Mouse (Mus musculus) hindbrain, embryonic 13.5 days (tissue): ENCODE results near the gene Dtnbp1. TPM values are rescaled to one million over a fixed set of nuclear protein-coding genes. Genes with fewer than 3 reads are reported as not detected.

ENCODE experiments used
- ATAC-seq: fragments of 200-750 bp; cut with Nextera tagmentation; 2 replicates; pipeline ENCODE4 v1.8.0; 2017; ENCODE audit warnings: moderate TSS enrichment; ENCODE audit not compliant: low FRiP score
- H3K27ac ChIP-seq: fragments of 300-500 bp; sonication (generic); 2 replicates; pipeline ENCODE4 v1.5.1; 2015; ENCODE audit warnings: inconsistent platforms, mild to moderate bottlenecking, moderate library complexity
- H3K27me3 ChIP-seq: fragments of 300-500 bp; sonication (generic); 2 replicates; pipeline ENCODE4 v1.6.1; 2015; ENCODE audit warnings: mild to moderate bottlenecking, inconsistent platforms
- H3K36me3 ChIP-seq: fragments of 300-500 bp; sonication (generic); 2 replicates; pipeline ENCODE4 v1.6.1; 2015; ENCODE audit warnings: mild to moderate bottlenecking, inconsistent platforms
- H3K4me1 ChIP-seq: fragments of 300-500 bp; sonication (generic); replicated peaks from 2 replicates; pipeline ENCODE4 v1.6.1; 2015; ENCODE audit warnings: inconsistent platforms
- H3K4me2 ChIP-seq: fragments of 300-500 bp; sonication (generic); 2 replicates; pipeline ENCODE4 v1.6.1; 2015; ENCODE audit warnings: inconsistent platforms, mild to moderate bottlenecking, moderate library complexity
- H3K4me3 ChIP-seq: fragments of 300-500 bp; sonication (generic); 2 replicates; pipeline ENCODE4 v1.5.1; 2015; ENCODE audit warnings: mild to moderate bottlenecking, inconsistent platforms
- H3K9ac ChIP-seq: fragments of 300-500 bp; sonication (generic); 2 replicates; pipeline ENCODE4 v1.6.1; 2015; ENCODE audit warnings: mild to moderate bottlenecking, inconsistent platforms
- H3K9me3 ChIP-seq: fragments of 300-500 bp; sonication (generic); 2 replicates; pipeline ENCODE4 v1.6.1; 2016; ENCODE audit warnings: inconsistent platforms
- WGBS: fragments of 180-500 bp; shearing (Covaris S2); methylation state at CpG from one replicate; pipeline ENCODE4 v1.1.7; 2015; 5-methylcytosine and 5-hydroxymethylcytosine counted together
- polyA plus RNA-seq: library from polyadenylated mRNA; unstranded; fragments of >200 nt; fragmentation: Nextera tagmentation; extraction: Ambion mirVana; gene quantifications from 2 replicates; pipeline ENCODE4 v1.2.1, GENCODE M21; 2015

The Dtnbp1 gene
- polyA plus RNA-seq, 1 experiment from 2014 or later: 111 TPM

DNA sequence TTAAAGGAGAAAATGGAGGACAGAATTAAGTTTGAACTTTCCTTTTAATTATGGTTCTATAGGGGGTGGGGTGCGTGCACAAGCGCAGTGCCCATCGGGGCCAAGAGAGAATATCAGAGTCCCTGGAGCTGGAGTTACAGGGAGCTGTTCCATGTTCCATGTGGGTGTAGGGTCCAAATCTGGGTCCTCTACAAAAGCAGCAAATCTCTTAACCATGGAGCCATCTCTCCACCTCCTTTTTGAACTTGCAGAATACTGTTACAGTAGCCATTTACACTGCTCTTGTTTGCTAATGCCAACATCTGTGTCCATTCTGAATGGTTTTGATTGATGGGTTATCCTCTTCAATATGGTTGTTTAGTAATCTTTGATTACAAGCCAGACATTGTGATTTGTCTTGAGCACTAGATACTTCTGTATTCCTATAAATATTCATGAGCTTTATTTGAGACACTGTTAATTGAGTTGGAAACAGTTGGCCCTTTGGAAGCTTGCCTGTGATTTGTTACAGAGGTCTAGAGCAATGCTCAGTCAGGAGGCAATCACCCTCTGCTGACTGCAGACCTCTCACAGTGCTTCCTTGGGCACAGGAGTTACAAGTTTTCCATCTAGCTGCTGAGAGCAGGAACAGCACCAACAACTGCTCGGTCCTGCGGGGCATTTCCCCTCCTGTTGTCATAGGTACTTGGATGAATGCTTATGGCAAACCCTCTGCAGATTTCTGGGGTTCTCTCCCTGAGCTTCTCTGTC lies 41.2 kb downstream of the Dtnbp1 start:
- WGBS: 74% methylated on average over 5 of the region's 5 CpGs
- Histone ChIP-seq H3K4me2 (no peak overlapping the region), H3K4me3 (no peak overlapping the region), H3K36me3 (peaks cover 3% of the 10 kb centered on the region), H3K4me1 (peaks cover 13% of the 10 kb centered on the region), H3K27me3 (no peaks in the 10 kb centered on the region), H3K9ac (no peak overlapping the region), H3K27ac (peak overlapping the region; percentile 64), H3K9me3 (no peaks in the 10 kb centered on the region)
- ATAC-seq: peak; percentile 78

GRCm38 (mm10) chr13:44957049-44957448 lies 44.9 kb downstream of the Dtnbp1 start:
- Histone ChIP-seq H3K9me3 (no peaks in the 10 kb centered on the region), H3K36me3 (peaks cover 5% of the 10 kb centered on the region), H3K27ac (no peak overlapping the region), H3K9ac (no peak overlapping the region), H3K4me1 (peaks cover 15% of the 10 kb centered on the region), H3K4me3 (no peak overlapping the region), H3K4me2 (no peak overlapping the region), H3K27me3 (no peaks in the 10 kb centered on the region)
- WGBS: 94% methylated on average over 8 of the region's 8 CpGs
- ATAC-seq: no peak

GRCm38 (mm10) chr13:44955781-44956180 lies 46.2 kb downstream of the Dtnbp1 start:
- peaks cover 6% of the 10 kb centered on the region for H3K4me1 ChIP-seq
- H3K9me3 ChIP-seq: no peaks in the 10 kb centered on the region
- no peak overlapping the region for H3K9ac ChIP-seq
- peaks cover 7% of the 10 kb centered on the region for H3K36me3 ChIP-seq
- H3K27me3 ChIP-seq: no peaks in the 10 kb centered on the region
- H3K4me2 ChIP-seq: no peak overlapping the region
- WGBS: 98% methylated on average over 6 of the region's 6 CpGs
- ATAC-seq: no peak
- no peak overlapping the region for H3K27ac ChIP-seq
- H3K4me3 ChIP-seq: no peak overlapping the region

GRCm38 (mm10) chr13:44954232-44954568 lies 47.7 kb downstream of the Dtnbp1 start:
- no peak for ATAC-seq

DNA sequence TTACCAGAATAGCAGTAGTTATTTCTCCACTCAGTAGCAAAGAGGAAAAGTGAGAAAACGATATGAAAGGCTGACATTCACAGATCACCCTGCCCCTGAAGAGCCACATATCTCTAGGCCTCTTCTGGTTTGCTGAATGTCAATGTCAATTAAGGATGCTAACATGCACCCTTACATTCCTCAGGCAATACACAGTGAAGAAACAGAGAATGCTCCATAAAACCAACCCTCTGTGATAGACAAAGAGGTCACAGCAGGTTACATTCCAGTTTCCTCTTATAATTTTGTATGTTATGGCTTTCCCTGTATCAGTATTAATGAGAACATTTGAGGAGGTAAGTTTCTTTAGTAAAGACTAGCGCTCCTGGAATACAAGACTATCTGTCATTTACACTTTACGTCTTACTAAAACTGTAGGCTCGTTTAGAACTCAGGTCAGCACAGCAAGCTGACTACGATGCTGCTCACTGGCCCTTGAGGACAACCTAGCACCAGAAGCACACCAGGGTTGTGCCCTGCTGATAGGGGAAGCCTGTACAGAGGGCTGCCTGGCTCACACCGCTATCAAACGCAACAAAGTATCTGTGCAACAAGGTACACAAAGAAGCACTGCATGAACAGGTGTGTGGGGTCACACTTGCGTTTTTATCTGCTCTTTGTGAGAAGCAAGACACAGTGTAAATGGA lies 48.3 kb downstream of the Dtnbp1 start:
- no peak for ATAC-seq
- no peak overlapping the region for H3K27ac ChIP-seq
- H3K4me3 ChIP-seq: no peak overlapping the region
- 83% methylated on average over 8 of the region's 8 CpGs for WGBS
- H3K4me2 ChIP-seq: no peak overlapping the region
- peaks cover 7% of the 10 kb centered on the region for H3K36me3 ChIP-seq
- peaks cover 4% of the 10 kb centered on the region for H3K4me1 ChIP-seq
- H3K9me3 ChIP-seq: no peaks in the 10 kb centered on the region
- H3K9ac ChIP-seq: no peak overlapping the region
- no peaks in the 10 kb centered on the region for H3K27me3 ChIP-seq

More at GRCm38 (mm10) chr13:44954232-44954568, 47.7 kb downstream of the Dtnbp1 start:
- Histone ChIP-seq H3K4me2 (no peak overlapping the region), H3K27ac (no peak overlapping the region), H3K36me3 (peaks cover 7% of the 10 kb centered on the region), H3K9ac (no peak overlapping the region), H3K9me3 (no peaks in the 10 kb centered on the region), H3K27me3 (no peaks in the 10 kb centered on the region), H3K4me1 (0 out of 2 replicates have a peak, but pooled peaks cover 2% of the 10 kb centered on the region), H3K4me3 (no peak overlapping the region)
- 100% methylated on average over 1 of the region's 1 CpGs for whole genome bisulfite sequencing

DNA sequence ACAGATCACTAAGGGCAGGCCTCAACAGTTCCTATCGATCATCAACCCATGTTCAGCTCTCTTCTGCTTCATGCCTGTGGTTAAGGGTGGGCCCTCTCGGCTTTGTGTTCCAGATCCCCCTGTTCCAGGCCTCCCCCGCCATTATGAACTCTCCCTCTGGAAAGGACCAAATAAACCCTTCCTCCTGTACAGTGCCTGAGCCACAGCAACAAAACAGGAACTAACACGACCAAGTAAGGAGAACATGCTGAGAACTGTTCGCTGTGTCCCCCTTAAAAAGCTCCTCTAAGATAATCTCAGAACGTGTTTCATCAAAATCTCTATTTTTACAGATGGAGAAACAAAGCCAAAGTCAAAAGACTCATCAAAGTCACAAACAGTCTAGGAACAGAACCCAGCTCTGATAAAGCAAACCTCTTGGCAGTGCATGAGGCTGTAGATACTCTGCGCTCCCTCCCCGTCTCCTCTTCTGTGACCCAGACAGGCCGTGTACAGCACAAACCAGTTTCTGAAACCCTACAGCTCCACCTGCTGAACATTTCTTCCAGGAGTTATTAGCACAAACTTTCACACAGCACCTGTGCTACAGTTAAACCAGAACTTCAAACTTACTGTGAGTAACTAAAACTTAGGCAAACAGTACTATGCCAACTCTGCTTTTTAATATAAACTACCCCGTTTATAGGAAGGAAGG lies 49.4 kb downstream of the Dtnbp1 start:
- H3K36me3 ChIP-seq: peaks cover 7% of the 10 kb centered on the region
- WGBS: 83% methylated on average over 10 of the region's 10 CpGs
- no peak overlapping the region; the same call in 1 of the 2 replicates for H3K9ac ChIP-seq
- no peak for ATAC-seq
- no peaks in the 10 kb centered on the region for H3K27me3 ChIP-seq
- H3K4me2 ChIP-seq: no peak overlapping the region
- H3K27ac ChIP-seq: no peak overlapping the region
- peaks cover 15% of the 10 kb centered on the region for H3K4me1 ChIP-seq
- no peak overlapping the region for H3K4me3 ChIP-seq
- no peaks in the 10 kb centered on the region for H3K9me3 ChIP-seq

DNA sequence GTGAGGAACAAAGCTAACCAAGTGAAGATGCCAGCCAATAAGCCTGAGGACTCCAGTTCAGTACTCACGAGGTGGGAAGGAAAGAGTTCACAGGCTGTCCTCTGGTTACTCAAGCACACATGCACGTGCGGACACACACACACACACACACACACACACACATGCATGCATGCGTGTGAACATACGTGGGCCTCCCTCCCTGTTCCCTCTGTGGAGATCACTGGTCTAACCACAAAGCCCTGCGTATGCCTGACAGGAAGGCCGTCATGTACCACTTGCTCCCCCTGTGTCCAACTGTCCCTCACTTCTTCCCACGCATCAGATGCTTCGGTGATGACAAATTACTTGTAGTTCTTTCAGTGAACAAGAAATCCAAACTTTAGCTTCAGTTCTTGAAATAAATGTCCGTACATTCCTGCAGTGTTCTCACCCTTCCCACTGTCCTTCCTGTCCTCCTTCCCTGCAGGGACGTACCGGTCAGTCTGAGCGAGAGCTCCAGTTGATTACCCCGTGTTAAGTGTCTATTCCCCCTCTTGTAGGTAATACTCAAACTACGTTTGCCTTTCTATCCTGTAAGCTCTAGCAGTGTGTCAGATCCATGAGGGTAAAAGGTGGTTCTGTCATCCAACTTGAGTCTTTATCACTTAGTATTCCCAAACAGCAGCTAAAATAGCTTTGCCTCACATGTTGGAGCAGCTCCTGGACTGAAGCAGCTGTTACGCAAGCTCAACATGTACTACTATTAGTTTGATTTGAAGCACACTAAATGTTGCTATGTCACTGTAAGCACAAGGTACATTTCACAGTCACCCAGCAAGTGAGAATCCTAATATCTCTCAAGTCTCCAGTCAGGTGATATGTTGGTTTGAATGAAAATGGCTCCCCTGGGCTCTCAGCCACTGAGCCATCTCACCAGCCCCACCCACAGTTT lies 53.4 kb downstream of the Dtnbp1 start:
- Histone ChIP-seq H3K36me3 (peaks cover 7% of the 10 kb centered on the region), H3K27ac (no peak overlapping the region), H3K4me3 (no peak overlapping the region), H3K9ac (no peak overlapping the region), H3K9me3 (no peaks in the 10 kb centered on the region), H3K27me3 (no peaks in the 10 kb centered on the region), H3K4me1 (peaks cover 46% of the 10 kb centered on the region), H3K4me2 (no peak overlapping the region)
- 87% methylated on average over 16 of the region's 16 CpGs for WGBS
- no peak for ATAC-seq

- WGBS: 16% methylated on average over 8 of the region's 8 CpGs
- H3K4me3 ChIP-seq: peak overlapping the region; percentile 49
- peaks cover 59% of the 10 kb centered on the region for H3K4me1 ChIP-seq
- H3K9ac ChIP-seq: peak overlapping the region; percentile 80
- H3K36me3 ChIP-seq: peaks cover 4% of the 10 kb centered on the region
- no peaks in the 10 kb centered on the region for H3K9me3 ChIP-seq
- peak overlapping the region; percentile 93 for H3K27ac ChIP-seq
- ATAC-seq: peak; percentile 81
- H3K27me3 ChIP-seq: no peaks in the 10 kb centered on the region
- H3K4me2 ChIP-seq: peak overlapping the region; percentile 59
These were observed 54.9 kb downstream of the Dtnbp1 start for GRCm38 (mm10) chr13:44946880-44947635.

- Histone ChIP-seq H3K36me3 (peaks cover 3% of the 10 kb centered on the region; the same call in 1 of the 2 replicates), H3K27me3 (no peaks in the 10 kb centered on the region), H3K27ac (no peak overlapping the region), H3K4me2 (no peak overlapping the region), H3K9ac (no peak overlapping the region), H3K9me3 (no peaks in the 10 kb centered on the region), H3K4me1 (peaks cover 66% of the 10 kb centered on the region), H3K4me3 (no peak overlapping the region)
- 75% methylated on average over 2 of the region's 2 CpGs for WGBS
- no peak for ATAC-seq
These were observed 58.3 kb downstream of the Dtnbp1 start for GRCm38 (mm10) chr13:44943618-44944017.

DNA sequence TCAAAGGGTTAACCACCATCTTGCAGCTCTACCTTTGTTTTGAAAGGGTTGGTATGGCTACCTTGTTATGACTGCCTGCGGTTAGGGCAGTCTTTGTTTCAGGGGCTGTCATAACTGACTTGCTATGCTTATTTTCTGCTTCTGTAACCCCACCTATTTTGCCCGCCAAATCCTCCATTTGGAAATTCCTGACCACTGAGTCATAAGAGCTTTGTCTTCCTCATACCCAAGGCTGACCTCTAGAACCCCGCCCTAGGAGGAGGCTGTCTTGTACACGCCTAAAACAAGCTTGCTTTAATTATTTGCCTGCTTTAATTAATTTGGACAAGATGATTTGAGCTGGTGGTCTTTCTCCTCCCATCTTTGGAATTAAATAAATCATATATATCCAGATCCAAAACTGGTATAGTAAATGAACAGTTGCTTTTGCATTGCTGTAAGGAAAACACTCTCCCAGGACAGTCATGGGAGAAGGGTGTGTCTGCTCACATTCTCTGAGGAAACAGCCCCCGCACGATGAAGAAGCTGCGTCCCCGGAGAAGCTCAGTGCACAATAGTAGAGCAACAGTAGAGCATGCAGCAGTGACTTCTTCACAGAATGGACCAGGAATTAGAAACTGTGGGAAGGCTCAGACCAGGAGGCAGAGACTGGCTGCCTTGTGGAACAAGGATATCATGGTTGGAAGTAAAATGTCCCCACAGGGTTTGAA lies 62.5 kb downstream of the Dtnbp1 start:
- Histone ChIP-seq H3K4me2 (no peak overlapping the region), H3K4me1 (peaks cover 35% of the 10 kb centered on the region), H3K4me3 (no peak overlapping the region), H3K27ac (no peak overlapping the region), H3K36me3 (peaks cover 3% of the 10 kb centered on the region; the same call in 1 of the 2 replicates), H3K9me3 (no peaks in the 10 kb centered on the region), H3K9ac (no peak overlapping the region), H3K27me3 (no peaks in the 10 kb centered on the region)
- 76% methylated on average over 8 of the region's 8 CpGs for WGBS
- ATAC-seq: no peak

DNA sequence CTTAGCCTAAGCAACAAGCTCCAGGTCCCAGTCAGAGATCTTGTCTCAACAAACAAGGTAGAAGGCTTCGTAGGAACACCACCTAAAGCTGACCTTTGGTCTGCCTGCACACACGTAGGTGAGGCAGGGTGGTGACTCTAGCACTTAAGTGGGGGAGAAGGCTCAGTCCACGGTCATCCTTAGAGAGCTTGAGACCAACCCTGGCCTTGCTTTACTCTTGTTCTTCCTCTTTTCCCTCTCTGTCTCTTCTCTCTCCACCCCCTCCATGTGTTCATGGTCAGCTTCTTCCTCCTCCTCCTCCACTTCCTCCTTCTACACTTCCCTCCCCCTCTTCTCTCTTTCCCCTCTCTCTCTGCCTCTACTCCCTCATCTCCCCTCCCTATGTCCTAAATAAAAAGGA lies 64.3 kb downstream of the Dtnbp1 start:
- Histone ChIP-seq H3K4me1 (peaks cover 32% of the 10 kb centered on the region), H3K27ac (no peak overlapping the region), H3K36me3 (no peaks in the 10 kb centered on the region), H3K4me3 (no peak overlapping the region), H3K9ac (no peak overlapping the region), H3K27me3 (no peaks in the 10 kb centered on the region), H3K9me3 (no peaks in the 10 kb centered on the region), H3K4me2 (no peak overlapping the region)
- ATAC-seq: no peak
- WGBS: 94% methylated on average over 3 of the region's 3 CpGs
